Mouse (Mus musculus): ENCODE results near the gene Ola1. TPM values are rescaled to one million over a fixed set of nuclear protein-coding genes. Genes with fewer than 3 reads are reported as not detected.
A peak's percentile ranks its signal among the peaks of the same experiment; 100 is the strongest.

The Ola1 gene
- polyA plus RNA-seq, 1 experiment from 2014 or later, result 36.5 TPM

- H3K27me3 ChIP-seq (ENCODE audit: insufficient read depth, low read length), result peaks cover 77% of the 10 kb centered on the region
- H3K36me3 ChIP-seq (replicated peaks; ENCODE audit: insufficient read depth, low read length), result no peaks in the 10 kb centered on the region
- no peak overlapping the region for H3K4me2 ChIP-seq (ENCODE audit: low read depth, low read length)
- H3K9me3 ChIP-seq (ENCODE audit: low read length), result no peaks in the 10 kb centered on the region
- ATAC-seq (no peak), DNase-seq (no peak)
- H3K9ac ChIP-seq (replicated peaks), result no peak overlapping the region
- H3K4me3 ChIP-seq (ENCODE audit: low read depth, low read length), result peak overlapping the region; percentile 15; the same call in 1 of the 2 replicates
- H3K4me1 ChIP-seq (ENCODE audit: insufficient read depth), result 0 out of 2 replicates have a peak, but pooled peaks cover 6% of the 10 kb centered on the region
- WGBS (ENCODE audit: insufficient replicate concordance), result 5% methylated on average over 11 of the region's 11 CpGs
- no peak overlapping the region for H3K27ac ChIP-seq (ENCODE audit: low read depth)
- TF ChIP-seq EP300 (IDR thresholded peaks at IDR 0.05; ENCODE audit: low read depth) (no peak), CTCF (IDR thresholded peaks at IDR 0.05; ENCODE audit: low read depth) (no peak)
Measured at GRCm38 (mm10) chr2:73264611-73265195, 46.0 kb upstream of the Ola1 start.

- 3% methylated on average over 38 of the region's 38 CpGs for WGBS (ENCODE audit: insufficient replicate concordance)
- ATAC-seq, result no peak
- 0 out of 2 replicates have a peak, but pooled peaks cover 6% of the 10 kb centered on the region for H3K4me1 ChIP-seq (ENCODE audit: insufficient read depth)
- H3K4me3 ChIP-seq (ENCODE audit: low read depth, low read length), result peak overlapping the region; percentile 15
- no peaks in the 10 kb centered on the region for H3K9me3 ChIP-seq (ENCODE audit: low read length)
- H3K4me2 ChIP-seq (ENCODE audit: low read depth, low read length), result peak overlapping the region; percentile 38
- TF ChIP-seq EP300 (IDR thresholded peaks at IDR 0.05; ENCODE audit: low read depth) (no peak), CTCF (IDR thresholded peaks at IDR 0.05; ENCODE audit: low read depth) (no peak)
- peaks cover 70% of the 10 kb centered on the region for H3K27me3 ChIP-seq (ENCODE audit: insufficient read depth, low read length)
- H3K9ac ChIP-seq (replicated peaks), result no peak overlapping the region
- no peaks in the 10 kb centered on the region for H3K36me3 ChIP-seq (replicated peaks; ENCODE audit: insufficient read depth, low read length)
- DNase-seq, result no peak
- H3K27ac ChIP-seq (ENCODE audit: low read depth), result no peak overlapping the region
Measured at GRCm38 (mm10) chr2:73263794-73264610, 45.3 kb upstream of the Ola1 start.

- H3K36me3 ChIP-seq (replicated peaks; ENCODE audit: insufficient read depth, low read length), result no peaks in the 10 kb centered on the region
- H3K4me2 ChIP-seq (ENCODE audit: low read depth, low read length), result peak overlapping the region; percentile 38
- H3K4me1 ChIP-seq (ENCODE audit: insufficient read depth), result 0 out of 2 replicates have a peak, but pooled peaks cover 6% of the 10 kb centered on the region
- no peak overlapping the region for H3K9ac ChIP-seq (replicated peaks)
- ATAC-seq (no peak), DNase-seq (no peak)
- no peaks in the 10 kb centered on the region for H3K9me3 ChIP-seq (ENCODE audit: low read length)
- TF ChIP-seq EP300 (IDR thresholded peaks at IDR 0.05; ENCODE audit: low read depth) (no peak), CTCF (IDR thresholded peaks at IDR 0.05; ENCODE audit: low read depth) (no peak)
- H3K27ac ChIP-seq (ENCODE audit: low read depth), result no peak overlapping the region
- peak overlapping the region; percentile 7 for H3K4me3 ChIP-seq (ENCODE audit: low read depth, low read length)
- WGBS (ENCODE audit: insufficient replicate concordance), result 8% methylated on average over 16 of the region's 16 CpGs
- H3K27me3 ChIP-seq (ENCODE audit: insufficient read depth, low read length), result peaks cover 63% of the 10 kb centered on the region
Measured at GRCm38 (mm10) chr2:73263172-73263765, 44.5 kb upstream of the Ola1 start.

- no peaks in the 10 kb centered on the region for H3K4me1 ChIP-seq (ENCODE audit: insufficient read depth)
- H3K27ac ChIP-seq (ENCODE audit: low read depth), result no peak overlapping the region
- H3K27me3 ChIP-seq (ENCODE audit: insufficient read depth, low read length), result no peaks in the 10 kb centered on the region
- H3K36me3 ChIP-seq (replicated peaks; ENCODE audit: insufficient read depth, low read length), result no peaks in the 10 kb centered on the region
- TF ChIP-seq EP300 (IDR thresholded peaks at IDR 0.05; ENCODE audit: low read depth) (no peak), CTCF (IDR thresholded peaks at IDR 0.05; ENCODE audit: low read depth) (no peak)
- ATAC-seq, result no peak
- no peak for DNase-seq
- no peak overlapping the region for H3K4me2 ChIP-seq (ENCODE audit: low read depth, low read length)
- 82% methylated on average over 4 of the region's 4 CpGs for WGBS (ENCODE audit: insufficient replicate concordance)
- no peak overlapping the region for H3K4me3 ChIP-seq (ENCODE audit: low read depth, low read length)
- no peak overlapping the region for H3K9ac ChIP-seq (replicated peaks)
- H3K9me3 ChIP-seq (ENCODE audit: low read length), result peaks cover 6% of the 10 kb centered on the region
Measured at GRCm38 (mm10) chr2:73248701-73249100, 30.0 kb upstream of the Ola1 start.

- WGBS (ENCODE audit: insufficient replicate concordance), result 73% methylated on average over 4 of the region's 4 CpGs
- Histone ChIP-seq H3K36me3 (replicated peaks; ENCODE audit: insufficient read depth, low read length) (no peaks in the 10 kb centered on the region), H3K4me1 (ENCODE audit: insufficient read depth) (no peaks in the 10 kb centered on the region), H3K4me3 (ENCODE audit: low read depth, low read length) (no peak overlapping the region), H3K27ac (ENCODE audit: low read depth) (no peak overlapping the region), H3K4me2 (ENCODE audit: low read depth, low read length) (no peak overlapping the region), H3K9ac (replicated peaks) (no peak overlapping the region), H3K27me3 (ENCODE audit: insufficient read depth, low read length) (no peaks in the 10 kb centered on the region), H3K9me3 (ENCODE audit: low read length) (no peaks in the 10 kb centered on the region)
- no peak for DNase-seq
- TF ChIP-seq CTCF (IDR thresholded peaks at IDR 0.05; ENCODE audit: low read depth) (no peak), EP300 (IDR thresholded peaks at IDR 0.05; ENCODE audit: low read depth) (no peak)
- ATAC-seq, result no peak
Measured at GRCm38 (mm10) chr2:73241299-73241698, 22.6 kb upstream of the Ola1 start.

- Histone ChIP-seq H3K36me3 (replicated peaks; ENCODE audit: insufficient read depth, low read length) (no peaks in the 10 kb centered on the region), H3K4me1 (ENCODE audit: insufficient read depth) (no peaks in the 10 kb centered on the region), H3K9me3 (ENCODE audit: low read length) (no peaks in the 10 kb centered on the region), H3K27ac (ENCODE audit: low read depth) (no peak overlapping the region), H3K4me2 (ENCODE audit: low read depth, low read length) (no peak overlapping the region), H3K9ac (replicated peaks) (no peak overlapping the region), H3K27me3 (ENCODE audit: insufficient read depth, low read length) (no peaks in the 10 kb centered on the region), H3K4me3 (ENCODE audit: low read depth, low read length) (no peak overlapping the region)
- TF ChIP-seq CTCF (IDR thresholded peaks at IDR 0.05; ENCODE audit: low read depth) (no peak), EP300 (IDR thresholded peaks at IDR 0.05; ENCODE audit: low read depth) (no peak)
- 46% methylated on average over 3 of the region's 3 CpGs for WGBS (ENCODE audit: insufficient replicate concordance)
- ATAC-seq (no peak), DNase-seq (no peak)
Measured at GRCm38 (mm10) chr2:73231081-73231480, 12.4 kb upstream of the Ola1 start.

Data from liver, postnatal 0 days (tissue).